Mouse (Mus musculus) stomach, embryonic 15.5 days (tissue): ENCODE data around the gene Herpud2. TPM values are rescaled to one million over a fixed set of nuclear protein-coding genes. Genes with fewer than 3 reads are reported as not detected.
"Not testable (repeated sequence)": the region's sequence is repeated elsewhere in the genome, so short reads cannot be mapped to it uniquely, and the experiment has no call there.

ENCODE experiments used
- ATAC-seq: fragments of 200-750 bp; cut with Nextera tagmentation; 2 replicates; pipeline ENCODE4 v1.8.0; 2017; ENCODE audit warnings: low read depth, moderate number of reproducible peaks, moderate TSS enrichment; ENCODE audit not compliant: insufficient read depth, low FRiP score
- H3K27ac ChIP-seq: fragments of 300-500 bp; sonication (generic); 2 replicates; pipeline ENCODE4 v1.5.1; 2015; ENCODE audit warnings: mild to moderate bottlenecking, inconsistent platforms
- H3K27me3 ChIP-seq: fragments of 300-500 bp; sonication (generic); replicated peaks from 2 replicates; pipeline ENCODE4 v1.6.1; 2015; ENCODE audit warnings: inconsistent platforms
- H3K36me3 ChIP-seq: fragments of 300-500 bp; sonication (generic); 2 replicates; pipeline ENCODE4 v1.6.1; 2015; ENCODE audit warnings: inconsistent platforms
- H3K4me1 ChIP-seq: fragments of 300-500 bp; sonication (generic); 2 replicates; pipeline ENCODE4 v1.6.1; 2015; ENCODE audit warnings: inconsistent platforms
- H3K4me2 ChIP-seq: fragments of 300-500 bp; sonication (generic); 2 replicates; pipeline ENCODE4 v1.6.1; 2015; ENCODE audit warnings: mild to moderate bottlenecking, inconsistent platforms
- H3K4me3 ChIP-seq: fragments of 300-500 bp; sonication (generic); replicated peaks from 2 replicates; pipeline ENCODE4 v1.5.1; 2015; ENCODE audit warnings: inconsistent platforms
- H3K9ac ChIP-seq: fragments of 300-500 bp; sonication (generic); 2 replicates; pipeline ENCODE4 v1.6.1; 2015; ENCODE audit warnings: inconsistent platforms
- H3K9me3 ChIP-seq: fragments of 300-500 bp; sonication (generic); 2 replicates; pipeline ENCODE4 v1.6.1; 2016; ENCODE audit warnings: inconsistent platforms
- WGBS: fragments of 180-500 bp; shearing (Covaris S2); methylation state at CpG from one replicate; pipeline ENCODE4 v1.1.7; 2015; 5-methylcytosine and 5-hydroxymethylcytosine counted together
- polyA plus RNA-seq: library from polyadenylated mRNA; unstranded; fragments of >200 nt; fragmentation: Nextera tagmentation; extraction: Ambion mirVana; gene quantifications from 2 replicates; pipeline ENCODE4 v1.2.1, GENCODE M21; 2015

Gene Herpud2
- polyA plus RNA-seq, 1 experiment from 2014 or later = 31.0 TPM

DNA sequence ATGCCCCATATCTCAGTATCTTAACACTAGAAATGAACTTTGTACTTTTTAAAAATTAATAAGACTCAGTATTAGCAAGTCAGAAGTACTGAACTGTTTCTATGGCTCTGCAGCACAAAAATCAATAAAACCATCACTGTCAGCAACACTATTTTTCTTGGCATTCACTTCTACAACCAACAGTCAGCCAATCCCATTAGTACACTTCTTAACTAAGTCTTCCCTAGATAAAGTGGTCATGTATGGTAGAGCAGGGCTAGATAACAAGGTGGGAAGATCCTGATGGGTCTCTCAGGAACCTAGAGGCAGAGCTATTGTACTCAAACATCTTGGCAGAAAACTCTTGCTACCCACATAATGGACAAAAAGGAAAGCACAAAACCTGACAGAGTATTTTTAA is 7.7 kb downstream of the Herpud2 start:
- H3K4me2 ChIP-seq = no peak overlapping the region
- no peaks in the 10 kb centered on the region for H3K36me3 ChIP-seq
- H3K27me3 ChIP-seq = no peaks in the 10 kb centered on the region
- H3K27ac ChIP-seq = no peak overlapping the region
- no peak overlapping the region for H3K9ac ChIP-seq
- no peak for ATAC-seq
- no peaks in the 10 kb centered on the region for H3K9me3 ChIP-seq
- peaks cover 6% of the 10 kb centered on the region; the same call in 1 of the 2 replicates for H3K4me1 ChIP-seq
- H3K4me3 ChIP-seq = no peak overlapping the region

DNA sequence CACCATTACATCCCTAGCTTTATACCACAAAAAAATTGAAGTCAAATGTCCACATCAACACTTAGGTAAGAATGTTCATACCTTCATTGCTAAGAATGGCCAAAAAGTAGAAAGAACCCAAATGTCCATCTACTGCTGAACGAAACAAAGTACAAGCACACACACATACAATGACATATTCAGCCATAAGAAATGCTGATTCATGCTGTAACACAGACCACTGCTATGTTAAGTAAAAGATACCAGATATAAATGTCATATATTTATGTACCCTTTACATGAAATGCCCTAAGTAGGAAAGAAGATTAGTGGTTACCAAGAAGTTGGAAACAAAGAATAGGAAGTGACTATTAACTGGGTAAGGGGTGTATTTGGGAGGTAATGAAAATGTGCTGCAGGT is 8.6 kb downstream of the Herpud2 start:
- Histone ChIP-seq H3K27ac (no peak overlapping the region), H3K36me3 (no peaks in the 10 kb centered on the region), H3K9me3 (no peaks in the 10 kb centered on the region), H3K4me3 (no peak overlapping the region), H3K4me2 (no peak overlapping the region), H3K27me3 (no peaks in the 10 kb centered on the region), H3K4me1 (no peaks in the 10 kb centered on the region), H3K9ac (no peak overlapping the region)
- no peak for ATAC-seq
- WGBS = 86% methylated on average over 1 of the region's 1 CpGs

DNA sequence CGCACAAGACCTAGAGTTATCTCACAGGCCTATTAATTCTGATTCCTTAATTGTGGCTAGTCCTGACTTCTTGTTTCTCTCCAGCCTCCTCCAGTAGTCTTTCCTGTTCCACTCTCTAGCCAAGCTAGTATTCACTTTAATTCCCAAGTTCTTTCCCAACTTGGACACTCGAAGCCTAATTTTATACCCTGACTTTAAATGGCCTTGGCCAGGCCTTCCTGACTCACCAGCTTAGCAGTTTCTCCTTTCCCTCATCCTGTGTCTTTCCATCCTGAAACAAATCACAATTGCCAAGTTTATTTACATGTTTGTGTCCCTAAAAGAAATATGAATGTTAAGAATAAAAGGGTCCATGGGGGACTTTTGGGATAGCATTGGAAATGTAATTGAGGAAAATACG is 9.6 kb downstream of the Herpud2 start:
- H3K36me3 ChIP-seq = no peaks in the 10 kb centered on the region
- no peak overlapping the region for H3K9ac ChIP-seq
- H3K27ac ChIP-seq = no peak overlapping the region
- H3K4me1 ChIP-seq = no peaks in the 10 kb centered on the region
- H3K27me3 ChIP-seq = no peaks in the 10 kb centered on the region
- H3K4me2 ChIP-seq = no peak overlapping the region
- H3K9me3 ChIP-seq = no peaks in the 10 kb centered on the region
- 93% methylated on average over 3 of the region's 3 CpGs for WGBS
- ATAC-seq = no peak
- H3K4me3 ChIP-seq = no peak overlapping the region

DNA sequence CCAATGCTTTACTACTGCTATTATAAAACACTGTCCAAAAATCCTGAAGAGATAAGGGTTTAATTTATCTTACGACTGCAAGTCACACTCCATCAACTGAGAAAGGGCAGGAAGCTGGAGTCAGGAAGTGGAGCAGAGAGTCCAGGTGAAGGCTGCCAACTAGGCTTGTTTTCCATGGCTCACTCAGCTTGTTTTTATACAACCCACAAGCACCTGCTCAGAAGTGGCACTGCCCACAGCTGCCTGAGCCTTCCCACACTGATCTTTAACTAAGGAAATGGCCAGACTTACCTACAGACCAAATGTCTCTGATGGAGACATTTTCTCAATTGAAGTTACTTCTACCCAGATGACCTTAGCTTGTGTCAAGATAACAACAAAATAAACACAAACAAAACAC is 11.3 kb downstream of the Herpud2 start:
- H3K27ac ChIP-seq = no peak overlapping the region
- 41% methylated on average over 1 of the region's 1 CpGs for WGBS
- no peaks in the 10 kb centered on the region for H3K4me1 ChIP-seq
- no peaks in the 10 kb centered on the region for H3K9me3 ChIP-seq
- ATAC-seq = no peak
- H3K4me2 ChIP-seq = no peak overlapping the region
- H3K36me3 ChIP-seq = no peaks in the 10 kb centered on the region
- no peaks in the 10 kb centered on the region for H3K27me3 ChIP-seq
- no peak overlapping the region for H3K4me3 ChIP-seq
- no peak overlapping the region for H3K9ac ChIP-seq

DNA sequence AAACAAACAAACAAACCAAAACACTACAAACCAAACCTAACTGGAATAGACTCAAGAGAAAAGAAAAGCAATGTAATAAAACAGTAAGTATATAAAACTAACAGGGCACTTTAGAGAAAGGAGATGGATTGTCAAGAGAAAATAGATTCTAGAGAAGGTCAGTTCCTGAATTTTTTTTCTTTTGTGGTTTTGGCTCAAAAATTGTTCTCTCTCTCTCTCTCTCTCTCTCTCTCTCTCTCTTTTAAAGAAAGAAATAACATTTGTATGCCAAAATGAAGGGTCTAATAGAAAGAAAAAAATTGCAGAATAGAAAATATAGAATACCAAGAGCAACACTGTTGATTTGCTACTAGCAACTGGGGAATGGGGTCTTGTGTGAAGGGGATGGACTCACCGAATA is 12.7 kb downstream of the Herpud2 start:
- ATAC-seq = no peak
- Histone ChIP-seq H3K9me3 (no peaks in the 10 kb centered on the region), H3K9ac (no peak overlapping the region), H3K36me3 (no peaks in the 10 kb centered on the region), H3K4me2 (no peak overlapping the region), H3K27me3 (no peaks in the 10 kb centered on the region), H3K27ac (no peak overlapping the region), H3K4me3 (no peak overlapping the region), H3K4me1 (no peaks in the 10 kb centered on the region)
- 85% methylated on average over 1 of the region's 1 CpGs for WGBS

DNA sequence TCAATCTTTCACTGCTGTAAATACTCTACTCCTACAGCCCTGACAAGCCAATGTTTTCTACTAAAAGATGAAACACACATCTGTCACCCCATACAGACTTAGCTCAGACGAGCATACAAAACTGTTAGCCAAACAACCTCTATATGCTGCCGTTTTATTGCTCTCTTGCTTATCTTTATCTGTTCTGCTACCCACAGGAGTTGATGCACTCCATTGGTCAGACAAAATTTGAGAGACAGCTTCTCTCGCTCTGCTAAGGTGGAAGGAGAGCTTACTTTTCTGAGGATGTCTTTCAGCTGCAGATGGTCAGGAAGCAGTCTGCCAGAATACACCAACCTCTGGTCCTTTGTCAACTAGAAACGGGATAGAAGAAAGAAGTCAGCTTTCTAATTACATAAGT is 18.7 kb downstream of the Herpud2 start:
- Histone ChIP-seq H3K9ac (no peak overlapping the region), H3K27ac (no peak overlapping the region), H3K36me3 (no peaks in the 10 kb centered on the region), H3K27me3 (no peaks in the 10 kb centered on the region), H3K4me2 (no peak overlapping the region), H3K4me3 (no peak overlapping the region), H3K4me1 (no peaks in the 10 kb centered on the region), H3K9me3 (no peaks in the 10 kb centered on the region)
- no peak for ATAC-seq
- WGBS = 56% methylated on average over 4 of the region's 4 CpGs

DNA sequence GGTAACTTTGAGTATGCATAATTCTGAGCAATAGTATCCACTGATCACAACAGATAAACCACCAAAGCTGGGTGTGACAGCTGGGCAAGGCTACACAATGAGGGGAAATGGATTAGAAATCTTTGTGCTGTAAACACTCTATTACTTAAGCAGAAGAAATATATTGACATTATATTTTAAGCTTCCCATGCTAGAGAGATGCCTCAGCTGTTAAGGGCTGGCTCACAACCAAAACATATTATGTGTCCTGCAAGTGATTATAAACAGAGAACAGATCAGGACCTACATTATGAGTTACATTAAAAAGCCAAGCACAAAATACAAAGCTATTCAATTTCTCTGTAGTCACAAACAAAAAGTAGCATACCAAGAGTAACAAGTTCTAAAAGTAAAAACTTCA is 19.4 kb downstream of the Herpud2 start:
- Histone ChIP-seq H3K9me3 (no peaks in the 10 kb centered on the region), H3K36me3 (no peaks in the 10 kb centered on the region), H3K9ac (no peak overlapping the region), H3K4me3 (no peak overlapping the region), H3K4me1 (no peaks in the 10 kb centered on the region), H3K4me2 (no peak overlapping the region), H3K27me3 (no peaks in the 10 kb centered on the region), H3K27ac (no peak overlapping the region)
- ATAC-seq = no peak; the same call in 1 of the 2 replicates

DNA sequence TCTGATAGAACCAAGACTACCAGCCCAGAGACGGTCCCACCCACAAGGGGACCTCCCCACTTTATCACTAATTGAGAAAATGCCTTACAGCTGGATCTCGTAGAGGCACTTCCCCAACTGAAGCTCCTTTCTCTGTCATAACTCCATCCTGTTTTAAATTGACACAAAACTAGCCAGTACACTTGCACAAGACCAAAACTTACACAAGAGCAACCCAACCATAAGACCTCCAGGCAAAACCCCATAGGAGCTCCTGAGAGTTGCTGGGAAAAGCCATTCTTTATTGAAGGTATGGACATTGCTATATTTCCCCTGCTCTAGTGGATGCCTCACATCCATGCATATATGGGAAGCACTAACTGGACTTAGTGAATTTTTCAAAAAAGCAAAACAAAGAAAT is 27.6 kb downstream of the Herpud2 start:
- no peaks in the 10 kb centered on the region for H3K4me1 ChIP-seq
- peaks cover 4% of the 10 kb centered on the region for H3K36me3 ChIP-seq
- no peaks in the 10 kb centered on the region for H3K27me3 ChIP-seq
- ATAC-seq = no peak
- no peak overlapping the region for H3K27ac ChIP-seq
- H3K4me3 ChIP-seq = no peak overlapping the region
- no peak overlapping the region for H3K4me2 ChIP-seq
- no peak overlapping the region for H3K9ac ChIP-seq
- 82% methylated on average over 2 of the region's 2 CpGs for WGBS
- H3K9me3 ChIP-seq = no peaks in the 10 kb centered on the region

DNA sequence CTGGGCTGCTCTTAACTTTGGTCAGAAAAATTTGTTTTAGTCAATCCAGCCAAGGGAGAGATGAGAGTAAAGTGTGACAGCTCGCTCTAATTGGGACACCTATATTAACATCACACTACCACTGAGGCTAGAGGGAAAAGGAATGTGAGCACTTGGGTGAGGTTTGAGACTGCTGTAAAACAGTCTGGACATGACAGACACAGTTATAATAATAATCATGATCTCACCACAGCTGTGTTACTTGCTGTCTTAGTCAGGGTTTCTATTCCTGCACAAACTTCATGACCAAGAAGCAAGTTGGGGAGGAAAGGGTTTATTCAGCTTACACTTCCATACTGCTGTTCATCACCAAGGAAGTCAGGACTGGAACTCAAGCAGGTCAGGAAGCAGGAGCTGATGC is 28.0 kb downstream of the Herpud2 start:
- not testable (repeated sequence) for ATAC-seq, H3K36me3 ChIP-seq, H3K27ac ChIP-seq, H3K4me2 ChIP-seq, H3K9ac ChIP-seq, H3K4me3 ChIP-seq, H3K4me1 ChIP-seq, H3K9me3 ChIP-seq, H3K27me3 ChIP-seq
- 94% methylated on average over 1 of the region's 1 CpGs for WGBS

DNA sequence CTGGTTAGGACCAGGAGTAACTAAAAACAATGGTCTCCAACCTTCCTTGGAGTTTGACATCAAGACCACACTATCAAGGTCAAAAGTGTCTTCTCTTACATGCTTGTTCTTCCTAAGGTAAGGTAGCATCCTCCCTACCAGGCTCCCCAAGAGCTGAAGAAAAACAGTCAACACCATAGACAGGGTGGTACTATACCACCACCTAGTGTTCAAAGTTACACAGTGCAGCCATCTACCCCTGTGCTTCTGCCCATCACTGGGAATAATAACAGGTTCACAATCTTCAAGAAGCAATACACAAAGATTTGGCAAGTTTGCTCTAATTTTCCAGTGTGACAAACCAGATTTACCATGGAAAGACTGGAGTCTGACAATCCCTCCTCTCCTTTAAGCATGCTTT is 47.0 kb downstream of the Herpud2 start:
- Histone ChIP-seq H3K4me2 (no peak overlapping the region), H3K27ac (no peak overlapping the region), H3K9ac (no peak overlapping the region), H3K27me3 (no peaks in the 10 kb centered on the region), H3K4me1 (no peaks in the 10 kb centered on the region), H3K4me3 (no peak overlapping the region), H3K36me3 (peaks cover 16% of the 10 kb centered on the region; the same call in 1 of the 2 replicates), H3K9me3 (no peaks in the 10 kb centered on the region)
- ATAC-seq = no peak

DNA sequence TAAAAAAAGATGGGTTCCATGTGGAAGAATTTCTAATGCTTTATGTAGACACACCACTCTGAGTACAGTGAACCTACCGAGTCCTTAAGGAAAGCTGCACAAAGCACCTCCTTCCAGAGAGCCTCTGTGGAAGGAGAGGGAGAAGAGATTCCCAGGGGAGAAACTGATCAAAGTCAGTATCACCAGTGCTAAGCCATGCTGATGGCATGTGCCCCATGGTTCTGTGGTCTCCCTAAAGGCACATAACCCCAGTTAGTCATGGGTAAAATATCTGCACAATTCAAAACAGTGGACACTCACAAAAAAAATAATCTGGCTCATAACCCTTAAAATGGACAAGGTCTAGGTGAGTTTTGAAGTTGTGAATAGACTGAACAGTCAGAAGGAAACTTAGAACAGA is 48.7 kb downstream of the Herpud2 start:
- ATAC-seq = no peak
- Histone ChIP-seq H3K9ac (no peak overlapping the region), H3K9me3 (no peaks in the 10 kb centered on the region), H3K27me3 (no peaks in the 10 kb centered on the region), H3K4me1 (no peaks in the 10 kb centered on the region), H3K4me2 (no peak overlapping the region), H3K4me3 (no peak overlapping the region), H3K36me3 (peaks cover 13% of the 10 kb centered on the region; the same call in 1 of the 2 replicates), H3K27ac (no peak overlapping the region)
- WGBS = 91% methylated on average over 1 of the region's 1 CpGs

DNA sequence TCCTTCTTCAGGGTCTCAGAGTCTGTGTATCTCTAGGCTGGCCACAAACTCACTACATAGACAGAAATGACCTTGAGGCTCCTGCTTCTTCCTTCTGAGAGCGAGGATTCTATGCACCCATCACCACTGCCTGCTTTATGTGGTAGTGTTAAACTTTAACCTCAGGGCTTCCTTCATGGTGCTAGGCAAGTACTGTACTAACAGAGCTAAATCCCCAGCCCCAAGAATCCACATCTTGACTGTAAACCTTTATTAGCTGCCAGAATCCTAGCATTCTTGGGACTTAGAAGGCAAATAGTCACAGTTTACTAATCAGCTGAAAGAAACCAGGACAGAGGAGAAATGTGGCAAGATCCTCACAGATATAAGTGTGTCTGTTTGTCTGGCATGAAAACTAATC is 60.8 kb downstream of the Herpud2 start:
- WGBS = 32% methylated on average over 1 of the region's 1 CpGs
- no peak overlapping the region for H3K4me2 ChIP-seq
- H3K27me3 ChIP-seq = no peaks in the 10 kb centered on the region
- no peak overlapping the region for H3K27ac ChIP-seq
- no peaks in the 10 kb centered on the region for H3K36me3 ChIP-seq
- no peak overlapping the region for H3K4me3 ChIP-seq
- no peaks in the 10 kb centered on the region for H3K9me3 ChIP-seq
- H3K4me1 ChIP-seq = no peaks in the 10 kb centered on the region
- ATAC-seq = no peak
- H3K9ac ChIP-seq = no peak overlapping the region

DNA sequence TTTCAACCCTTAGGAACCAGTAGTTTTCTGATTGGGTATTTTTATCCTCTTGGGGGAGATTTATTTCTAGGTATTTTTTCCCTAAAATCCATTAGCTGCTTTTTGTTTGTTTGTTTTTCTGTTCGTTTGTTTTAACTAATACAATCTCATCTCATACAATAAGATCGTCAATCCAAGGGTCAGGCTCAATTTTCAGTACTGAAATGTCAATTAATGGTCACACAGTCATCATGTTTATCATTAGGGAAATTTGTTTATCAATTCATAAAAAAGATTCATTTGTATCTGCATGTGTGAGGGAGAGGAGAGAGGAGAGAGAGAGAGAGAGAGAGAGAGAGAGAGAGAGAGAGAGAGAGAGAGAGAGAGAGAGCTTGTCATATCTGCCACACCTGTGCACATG is 62.5 kb downstream of the Herpud2 start, which contains the start of gene Gm10181:
TSS of gene Gm10181 (plus strand) at position 301 of the 400 bp plus-strand sequence.
- Histone ChIP-seq H3K27me3 (no peaks in the 10 kb centered on the region), H3K4me3 (no peak within 1 kb of the TSS), H3K36me3 (no peaks in the 10 kb centered on the region), H3K9ac (no peak within 1 kb of the TSS), H3K9me3 (no peaks in the 10 kb centered on the region), H3K4me2 (no peak within 1 kb of the TSS), H3K27ac (no peak within 1 kb of the TSS), H3K4me1 (no peaks in the 10 kb centered on the region)
- no peak for ATAC-seq
- WGBS = 67% methylated on average over 2 of the region's 2 CpGs
